Mouse (Mus musculus): ENCODE data around the gene Adarb1. TPM values are rescaled to one million over a fixed set of nuclear protein-coding genes. Genes with fewer than 3 reads are reported as not detected.

Adarb1 gene
- polyA plus RNA-seq, 1 experiment, result 10.9 TPM

DNA sequence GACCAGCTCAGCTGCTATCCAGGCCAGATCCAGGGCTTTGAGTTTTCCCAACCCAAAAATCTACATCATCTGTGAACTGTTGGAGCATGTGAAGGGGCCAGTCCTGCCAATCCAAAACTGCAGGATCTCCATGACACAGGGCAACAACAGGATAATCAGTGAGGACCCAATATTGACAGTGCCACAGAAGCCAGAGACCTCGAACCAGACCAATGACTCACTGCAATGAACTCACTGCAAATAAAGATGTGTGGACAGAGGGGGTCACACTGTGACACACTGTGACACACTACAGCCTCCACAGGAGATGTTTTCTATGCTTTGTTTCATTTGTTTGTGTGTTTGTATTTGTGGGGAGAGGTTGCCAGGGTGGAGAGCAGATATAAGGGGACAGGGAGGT is 15.6 kb downstream of the Adarb1 start:
- Histone ChIP-seq H3K4me3 (ENCODE audit: control insufficient read depth, low read depth, low read length) (no peak overlapping the region), H3K27me3 (ENCODE audit: control insufficient read depth, insufficient read depth, low read length) (no peaks in the 10 kb centered on the region)

GRCm38 (mm10) chr10:77401039-77401438 is 17.0 kb downstream of the Adarb1 start:
- H3K27ac ChIP-seq (ENCODE audit: control insufficient read depth, insufficient read depth, low read depth, low read length), result no peak overlapping the region
- H3K4me1 ChIP-seq (ENCODE audit: control insufficient read depth, insufficient read depth, low read length), result no peaks in the 10 kb centered on the region
- TF ChIP-seq POLR2A (IDR thresholded peaks at IDR 0.05; ENCODE audit: control insufficient read depth, low read depth, low read length) (no peak), CTCF (IDR thresholded peaks at IDR 0.05; ENCODE audit: control insufficient read depth, insufficient read depth, insufficient replicate concordance, low read depth, low read length) (no peak)
- H3K27me3 ChIP-seq (ENCODE audit: control insufficient read depth, insufficient read depth, low read length), result no peaks in the 10 kb centered on the region
- no peaks in the 10 kb centered on the region for H3K36me3 ChIP-seq (ENCODE audit: control insufficient read depth, insufficient read depth, low read length)
- no peak overlapping the region for H3K4me3 ChIP-seq (ENCODE audit: control insufficient read depth, low read depth, low read length)

More for the DNA sequence above, 15.6 kb downstream of the Adarb1 start:
- TF ChIP-seq CTCF (IDR thresholded peaks at IDR 0.05; ENCODE audit: control insufficient read depth, insufficient read depth, insufficient replicate concordance, low read depth, low read length) (no peak), POLR2A (IDR thresholded peaks at IDR 0.05; ENCODE audit: control insufficient read depth, low read depth, low read length) (no peak)
- H3K4me1 ChIP-seq (ENCODE audit: control insufficient read depth, insufficient read depth, low read length), result no peaks in the 10 kb centered on the region
- H3K36me3 ChIP-seq (ENCODE audit: control insufficient read depth, insufficient read depth, low read length), result no peaks in the 10 kb centered on the region
- H3K27ac ChIP-seq (ENCODE audit: control insufficient read depth, insufficient read depth, low read depth, low read length), result no peak overlapping the region

DNA sequence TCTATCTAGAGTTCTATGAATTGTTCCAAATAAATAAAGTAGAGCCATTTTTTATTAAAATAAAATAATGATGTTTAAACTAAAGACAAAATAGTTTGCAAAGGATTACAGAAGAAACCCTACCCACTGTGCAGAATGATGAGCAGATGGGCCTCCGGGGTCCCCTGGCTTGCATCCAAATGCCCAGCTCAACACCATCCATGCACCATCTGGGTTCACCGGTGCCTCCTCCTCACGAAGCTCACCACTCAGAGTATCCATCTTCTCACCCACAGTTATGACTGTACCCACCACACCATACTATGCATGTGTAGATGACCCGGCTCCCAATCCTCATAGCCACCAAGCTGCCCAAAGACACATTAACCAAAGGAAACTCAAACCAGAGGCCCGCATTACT is 18.1 kb downstream of the Adarb1 start:
- Histone ChIP-seq H3K36me3 (ENCODE audit: control insufficient read depth, insufficient read depth, low read length) (no peaks in the 10 kb centered on the region), H3K4me3 (ENCODE audit: control insufficient read depth, low read depth, low read length) (no peak overlapping the region), H3K27me3 (ENCODE audit: control insufficient read depth, insufficient read depth, low read length) (no peaks in the 10 kb centered on the region), H3K27ac (ENCODE audit: control insufficient read depth, insufficient read depth, low read depth, low read length) (no peak overlapping the region), H3K4me1 (ENCODE audit: control insufficient read depth, insufficient read depth, low read length) (no peaks in the 10 kb centered on the region)
- TF ChIP-seq CTCF (IDR thresholded peaks at IDR 0.05; ENCODE audit: control insufficient read depth, insufficient read depth, insufficient replicate concordance, low read depth, low read length) (no peak), POLR2A (IDR thresholded peaks at IDR 0.05; ENCODE audit: control insufficient read depth, low read depth, low read length) (no peak)

GRCm38 (mm10) chr10:77398082-77398481 is 20.0 kb downstream of the Adarb1 start:
- no peaks in the 10 kb centered on the region for H3K4me1 ChIP-seq (ENCODE audit: control insufficient read depth, insufficient read depth, low read length)
- TF ChIP-seq POLR2A (IDR thresholded peaks at IDR 0.05; ENCODE audit: control insufficient read depth, low read depth, low read length) (no peak), CTCF (IDR thresholded peaks at IDR 0.05; ENCODE audit: control insufficient read depth, insufficient read depth, insufficient replicate concordance, low read depth, low read length) (no peak)
- H3K4me3 ChIP-seq (ENCODE audit: control insufficient read depth, low read depth, low read length), result no peak overlapping the region
- H3K27ac ChIP-seq (ENCODE audit: control insufficient read depth, insufficient read depth, low read depth, low read length), result no peak overlapping the region
- H3K27me3 ChIP-seq (ENCODE audit: control insufficient read depth, insufficient read depth, low read length), result no peaks in the 10 kb centered on the region
- H3K36me3 ChIP-seq (ENCODE audit: control insufficient read depth, insufficient read depth, low read length), result no peaks in the 10 kb centered on the region

- no peaks in the 10 kb centered on the region for H3K4me1 ChIP-seq (ENCODE audit: control insufficient read depth, insufficient read depth, low read length)
- no peak overlapping the region for H3K27ac ChIP-seq (ENCODE audit: control insufficient read depth, insufficient read depth, low read depth, low read length)
- TF ChIP-seq POLR2A (IDR thresholded peaks at IDR 0.05; ENCODE audit: control insufficient read depth, low read depth, low read length), result no peak
- no peak for TF ChIP-seq CTCF (IDR thresholded peaks at IDR 0.05; ENCODE audit: control insufficient read depth, insufficient read depth, insufficient replicate concordance, low read depth, low read length)
- no peaks in the 10 kb centered on the region for H3K36me3 ChIP-seq (ENCODE audit: control insufficient read depth, insufficient read depth, low read length)
- H3K4me3 ChIP-seq (ENCODE audit: control insufficient read depth, low read depth, low read length), result no peak overlapping the region
- no peaks in the 10 kb centered on the region for H3K27me3 ChIP-seq (ENCODE audit: control insufficient read depth, insufficient read depth, low read length)
These were observed 20.9 kb downstream of the Adarb1 start for GRCm38 (mm10) chr10:77397056-77397642.

- Histone ChIP-seq H3K27me3 (ENCODE audit: control insufficient read depth, insufficient read depth, low read length) (no peaks in the 10 kb centered on the region), H3K4me1 (ENCODE audit: control insufficient read depth, insufficient read depth, low read length) (no peaks in the 10 kb centered on the region), H3K36me3 (ENCODE audit: control insufficient read depth, insufficient read depth, low read length) (no peaks in the 10 kb centered on the region), H3K4me3 (ENCODE audit: control insufficient read depth, low read depth, low read length) (no peak overlapping the region), H3K27ac (ENCODE audit: control insufficient read depth, insufficient read depth, low read depth, low read length) (no peak overlapping the region)
- TF ChIP-seq CTCF (IDR thresholded peaks at IDR 0.05; ENCODE audit: control insufficient read depth, insufficient read depth, insufficient replicate concordance, low read depth, low read length) (no peak), POLR2A (IDR thresholded peaks at IDR 0.05; ENCODE audit: control insufficient read depth, low read depth, low read length) (no peak)
These were observed 22.1 kb downstream of the Adarb1 start for GRCm38 (mm10) chr10:77396015-77396414.

- Histone ChIP-seq H3K4me3 (ENCODE audit: control insufficient read depth, low read depth, low read length) (no peak overlapping the region), H3K4me1 (ENCODE audit: control insufficient read depth, insufficient read depth, low read length) (no peaks in the 10 kb centered on the region)
These were observed 27.0 kb downstream of the Adarb1 start for GRCm38 (mm10) chr10:77391072-77391471.

More at GRCm38 (mm10) chr10:77391072-77391471, 27.0 kb downstream of the Adarb1 start:
- Histone ChIP-seq H3K27me3 (ENCODE audit: control insufficient read depth, insufficient read depth, low read length) (no peaks in the 10 kb centered on the region), H3K27ac (ENCODE audit: control insufficient read depth, insufficient read depth, low read depth, low read length) (no peak overlapping the region), H3K36me3 (ENCODE audit: control insufficient read depth, insufficient read depth, low read length) (no peaks in the 10 kb centered on the region)
- TF ChIP-seq POLR2A (IDR thresholded peaks at IDR 0.05; ENCODE audit: control insufficient read depth, low read depth, low read length) (no peak), CTCF (IDR thresholded peaks at IDR 0.05; ENCODE audit: control insufficient read depth, insufficient read depth, insufficient replicate concordance, low read depth, low read length) (no peak)

Measured in testis, adult 2 months (tissue).